Mouse (Mus musculus) forebrain, embryonic 15.5 days (tissue): ENCODE results near the gene Galc. TPM values are rescaled to one million over a fixed set of nuclear protein-coding genes. Genes with fewer than 3 reads are reported as not detected.

Experiments used
- ATAC-seq: fragments of 200-750 bp; cut with Nextera tagmentation; replicated peaks from 2 replicates; pipeline ENCODE4 v1.8.0; 2017; ENCODE audit warnings: mild to moderate bottlenecking, moderate TSS enrichment, moderate library complexity
- H3K27ac ChIP-seq: fragments of 300-500 bp; sonication (generic); replicated peaks from 2 replicates; pipeline ENCODE4 v1.5.1; 2015; ENCODE audit warnings: mild to moderate bottlenecking, inconsistent platforms
- H3K27me3 ChIP-seq: fragments of 300-500 bp; sonication (generic); 2 replicates; pipeline ENCODE4 v1.6.1; 2015; ENCODE audit warnings: inconsistent platforms
- H3K36me3 ChIP-seq: fragments of 300-500 bp; sonication (generic); 2 replicates; pipeline ENCODE4 v1.6.1; 2015; ENCODE audit warnings: mild to moderate bottlenecking, inconsistent platforms
- H3K4me1 ChIP-seq: fragments of 300-500 bp; sonication (generic); 2 replicates; pipeline ENCODE4 v1.6.1; 2015; ENCODE audit warnings: inconsistent platforms
- H3K4me2 ChIP-seq: fragments of 300-500 bp; sonication (generic); replicated peaks from 2 replicates; pipeline ENCODE4 v1.6.1; 2015; ENCODE audit warnings: mild to moderate bottlenecking, inconsistent platforms
- H3K4me3 ChIP-seq: fragments of 300-500 bp; sonication (generic); 2 replicates; pipeline ENCODE4 v1.5.1; 2015; ENCODE audit warnings: mild to moderate bottlenecking, inconsistent platforms
- H3K9ac ChIP-seq: fragments of 300-500 bp; sonication (generic); replicated peaks from 2 replicates; pipeline ENCODE4 v1.6.1; 2015; ENCODE audit warnings: mild to moderate bottlenecking, inconsistent platforms
- H3K9me3 ChIP-seq: fragments of 300-500 bp; sonication (generic); 2 replicates; pipeline ENCODE4 v1.6.1; 2016; ENCODE audit warnings: inconsistent platforms
- WGBS: fragments of 180-500 bp; shearing (Covaris S2); methylation state at CpG from one replicate; pipeline ENCODE4 v1.1.7; 2015; ENCODE audit warnings: mixed read lengths; 5-methylcytosine and 5-hydroxymethylcytosine counted together
- polyA plus RNA-seq: library from polyadenylated mRNA; unstranded; fragments of >200 nt; fragmentation: Nextera tagmentation; extraction: Ambion mirVana; gene quantifications from 2 replicates; pipeline ENCODE4 v1.2.1, GENCODE M21; 2015

Galc gene
- 9.1 and 9.9 TPM in 2 replicates for polyA plus RNA-seq

DNA sequence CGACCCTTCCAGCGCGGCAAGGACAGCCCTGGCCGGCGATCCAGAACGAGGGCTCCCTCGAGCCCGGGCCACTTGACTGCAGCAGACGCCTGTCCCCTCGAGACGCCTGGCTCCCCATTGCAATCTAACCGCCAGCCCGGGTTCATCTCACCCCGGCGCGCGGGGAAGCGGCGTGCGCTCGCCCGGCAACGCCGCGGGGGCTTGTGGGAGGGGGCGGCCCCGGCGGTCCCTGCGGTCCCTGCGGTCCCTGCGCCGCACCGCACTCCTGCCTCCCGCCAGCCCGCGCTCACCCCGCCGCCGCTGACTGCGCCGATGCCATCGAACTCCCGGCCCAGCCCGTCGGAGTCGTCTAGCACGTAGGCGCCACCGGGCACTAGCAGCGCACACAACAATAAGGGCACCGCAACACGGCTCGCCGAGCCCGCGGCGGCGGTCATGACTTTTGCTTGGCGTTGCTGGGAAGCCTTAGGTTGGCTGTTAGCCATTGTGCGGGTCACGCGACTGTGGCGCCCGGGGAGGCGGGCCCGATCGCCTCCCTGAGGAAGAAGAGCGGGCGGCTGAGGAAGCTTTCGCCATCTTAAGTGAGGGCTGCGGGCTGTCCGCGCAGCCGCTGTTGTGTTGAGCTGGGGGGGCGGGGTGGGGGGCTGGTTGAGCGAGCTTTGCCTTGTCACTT, at the start of gene Galc:
TSS of gene Galc (minus strand) at position 615 of the 673 bp plus-strand sequence.
- Histone ChIP-seq H3K36me3 (no peaks in the 10 kb centered on the region), H3K27ac (peak within 1 kb of the TSS; percentile 98), H3K9me3 (no peaks in the 10 kb centered on the region), H3K9ac (peak within 1 kb of the TSS; percentile 95), H3K4me2 (peak within 1 kb of the TSS; percentile 52), H3K4me1 (peaks cover 13% of the 10 kb centered on the region), H3K27me3 (no peaks in the 10 kb centered on the region), H3K4me3 (peak within 1 kb of the TSS; percentile 92)
- peak; percentile 96 for ATAC-seq
- under 1% methylated on average over 74 of the region's 76 CpGs for WGBS

DNA sequence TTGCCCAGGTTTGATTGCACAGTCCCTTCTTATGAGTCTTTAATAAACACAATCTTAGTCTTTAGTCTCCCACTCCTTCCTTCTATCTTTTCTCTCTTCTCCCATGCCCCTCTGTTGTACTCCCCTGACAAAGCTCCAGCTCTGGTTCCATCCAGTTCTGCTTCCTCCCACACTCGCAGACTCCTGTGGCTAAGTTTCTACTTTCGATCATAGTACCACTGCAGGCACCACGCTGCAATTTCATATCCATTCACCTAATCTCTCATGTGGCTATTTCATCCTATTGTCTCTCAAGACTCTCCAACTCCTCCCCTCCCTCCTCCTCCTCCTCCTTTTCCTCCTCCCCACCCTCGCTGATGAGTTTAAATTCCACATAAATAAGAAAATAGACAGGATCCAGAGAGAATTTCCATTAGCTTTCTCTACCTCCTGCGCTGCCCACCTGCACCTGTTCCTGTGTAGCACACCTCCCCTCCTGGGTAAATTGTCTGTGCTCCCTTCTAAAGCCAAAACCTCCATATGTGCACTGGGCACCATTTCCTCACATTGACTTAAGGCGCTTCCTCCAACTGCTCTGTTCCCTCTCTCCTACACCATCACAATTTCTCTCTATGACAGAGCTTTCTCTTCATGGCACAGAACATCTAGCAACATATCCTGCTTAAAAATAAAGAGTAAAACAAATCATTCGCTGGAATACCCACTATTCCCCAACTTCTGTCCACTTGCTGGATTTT, 48.1 kb upstream of the Galc start:
- Histone ChIP-seq H3K9me3 (no peaks in the 10 kb centered on the region), H3K36me3 (no peaks in the 10 kb centered on the region), H3K27me3 (no peaks in the 10 kb centered on the region), H3K27ac (no peak overlapping the region), H3K4me3 (no peak overlapping the region), H3K4me1 (no peaks in the 10 kb centered on the region), H3K9ac (no peak overlapping the region), H3K4me2 (no peak overlapping the region)
- 84% methylated on average over 7 of the region's 7 CpGs for WGBS
- no peak for ATAC-seq

DNA sequence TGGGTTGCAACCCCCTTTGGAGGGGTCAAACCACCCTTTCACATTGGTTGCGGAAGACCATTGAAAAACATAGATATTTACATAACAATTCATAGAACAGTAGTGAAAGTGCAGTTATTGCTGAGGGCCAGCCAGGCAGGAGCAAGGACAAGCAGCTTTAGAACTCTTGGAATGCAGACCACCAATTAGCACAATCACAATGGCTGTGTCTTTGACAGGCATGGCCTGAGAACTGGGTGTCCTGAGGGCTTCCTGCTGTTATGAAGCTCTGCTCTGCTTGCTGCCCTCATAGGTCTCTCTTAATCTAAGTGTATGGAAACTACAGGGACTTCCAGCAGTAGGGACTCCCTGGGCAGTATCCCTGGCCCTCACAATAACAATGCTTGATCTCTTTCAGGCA, 43.8 kb upstream of the Galc start:
- Histone ChIP-seq H3K27me3 (no peaks in the 10 kb centered on the region), H3K4me3 (no peak overlapping the region), H3K9me3 (no peaks in the 10 kb centered on the region), H3K27ac (no peak overlapping the region), H3K4me1 (no peaks in the 10 kb centered on the region), H3K9ac (no peak overlapping the region), H3K36me3 (no peaks in the 10 kb centered on the region), H3K4me2 (no peak overlapping the region)
- WGBS: 41% methylated on average over 1 of the region's 1 CpGs
- no peak for ATAC-seq

DNA sequence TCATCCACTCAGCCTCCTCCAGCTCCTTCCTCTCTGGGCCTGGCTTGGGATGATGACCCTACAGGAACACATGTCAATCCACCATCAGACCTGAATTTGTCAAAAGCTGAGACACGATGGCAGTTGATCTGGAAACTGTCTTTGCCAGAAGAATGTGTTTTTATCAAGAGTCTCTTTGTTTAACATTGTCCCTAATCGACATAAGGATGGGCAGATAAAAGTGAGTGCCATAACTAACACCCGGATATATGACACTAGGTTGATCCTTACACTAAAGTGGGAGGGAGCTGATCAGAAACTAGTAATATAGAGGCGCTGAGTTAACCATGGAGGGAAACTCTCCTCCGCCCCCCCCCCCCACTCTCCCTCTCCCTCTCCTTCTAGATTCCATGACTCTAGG, 42.7 kb upstream of the Galc start:
- no peaks in the 10 kb centered on the region for H3K36me3 ChIP-seq
- no peaks in the 10 kb centered on the region for H3K27me3 ChIP-seq
- no peak for ATAC-seq
- 97% methylated on average over 5 of the region's 5 CpGs for WGBS
- H3K4me3 ChIP-seq: no peak overlapping the region
- no peaks in the 10 kb centered on the region for H3K9me3 ChIP-seq
- no peak overlapping the region for H3K4me2 ChIP-seq
- H3K9ac ChIP-seq: no peak overlapping the region
- no peak overlapping the region for H3K27ac ChIP-seq
- no peaks in the 10 kb centered on the region for H3K4me1 ChIP-seq

DNA sequence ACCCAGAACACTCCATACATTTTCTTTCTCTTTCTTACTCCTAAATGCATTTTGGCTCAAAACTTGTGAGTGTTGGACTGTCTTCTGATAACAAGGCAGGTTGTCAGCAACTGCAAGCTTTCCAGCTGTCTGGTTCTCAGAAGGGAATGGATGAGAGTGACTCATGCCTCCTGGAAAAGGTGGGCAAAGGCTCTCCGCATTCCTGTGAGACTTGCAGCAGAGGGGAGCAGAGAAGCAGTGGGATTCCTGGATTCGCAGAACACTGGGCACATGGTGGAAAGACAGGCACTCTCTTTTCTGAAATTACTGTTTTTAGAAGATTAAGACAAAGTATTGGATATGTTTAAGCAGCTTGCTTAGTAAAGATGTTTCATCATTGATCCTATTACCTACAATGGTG, 35.0 kb upstream of the Galc start:
- no peaks in the 10 kb centered on the region for H3K9me3 ChIP-seq
- no peak overlapping the region for H3K4me2 ChIP-seq
- no peaks in the 10 kb centered on the region for H3K36me3 ChIP-seq
- H3K27ac ChIP-seq: no peak overlapping the region
- ATAC-seq: no peak
- 88% methylated on average over 2 of the region's 2 CpGs for WGBS
- no peaks in the 10 kb centered on the region for H3K27me3 ChIP-seq
- H3K9ac ChIP-seq: no peak overlapping the region
- H3K4me1 ChIP-seq: no peaks in the 10 kb centered on the region
- no peak overlapping the region for H3K4me3 ChIP-seq

DNA sequence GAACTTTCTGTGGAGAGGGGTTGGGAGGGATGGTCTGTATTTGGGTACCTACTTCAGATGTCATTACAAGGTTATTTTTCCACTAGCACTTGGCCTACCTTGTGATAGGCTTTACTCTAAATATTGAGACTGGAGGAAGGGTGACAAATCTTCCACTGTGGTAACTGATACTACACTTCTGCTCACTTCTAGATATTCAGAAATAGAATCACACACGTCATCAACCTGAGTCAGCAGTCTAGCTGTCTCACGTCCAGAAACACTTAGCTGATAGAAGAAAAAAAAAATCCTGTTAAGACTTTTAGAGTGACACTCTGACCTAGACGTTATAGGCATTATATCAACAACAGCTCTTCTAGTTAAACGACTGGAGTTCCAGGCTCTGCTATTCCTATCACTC, 33.0 kb upstream of the Galc start:
- H3K4me2 ChIP-seq: no peak overlapping the region
- H3K9ac ChIP-seq: no peak overlapping the region
- no peak overlapping the region for H3K27ac ChIP-seq
- no peak for ATAC-seq
- no peaks in the 10 kb centered on the region for H3K27me3 ChIP-seq
- no peaks in the 10 kb centered on the region for H3K9me3 ChIP-seq
- H3K4me3 ChIP-seq: no peak overlapping the region
- WGBS: 79% methylated on average over 4 of the region's 4 CpGs
- H3K4me1 ChIP-seq: no peaks in the 10 kb centered on the region
- no peaks in the 10 kb centered on the region for H3K36me3 ChIP-seq

DNA sequence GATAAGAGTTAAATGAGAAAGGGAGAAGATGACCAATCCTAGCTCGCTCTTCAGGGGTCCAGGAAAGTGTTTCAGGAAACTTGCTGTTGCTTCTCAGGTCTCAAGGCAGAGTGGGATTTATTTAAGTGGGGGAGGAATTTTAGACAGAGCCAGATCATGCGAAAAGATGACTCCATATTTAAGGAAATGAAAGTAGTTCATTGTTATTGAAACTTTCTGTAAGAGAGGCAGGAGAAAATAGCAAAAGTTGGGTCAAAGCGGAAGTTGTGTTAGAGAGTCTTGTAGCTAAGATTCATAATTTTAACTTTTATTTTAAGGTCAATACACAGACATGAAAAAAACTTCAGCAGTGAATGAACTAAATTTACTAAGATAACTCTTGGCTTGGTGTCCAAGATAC, 31.2 kb upstream of the Galc start:
- H3K4me1 ChIP-seq: no peaks in the 10 kb centered on the region
- H3K27me3 ChIP-seq: no peaks in the 10 kb centered on the region
- no peak for ATAC-seq
- whole genome bisulfite sequencing: 91% methylated on average over 3 of the region's 3 CpGs
- H3K9me3 ChIP-seq: no peaks in the 10 kb centered on the region
- no peak overlapping the region for H3K4me2 ChIP-seq
- H3K9ac ChIP-seq: no peak overlapping the region
- no peaks in the 10 kb centered on the region for H3K36me3 ChIP-seq
- H3K4me3 ChIP-seq: no peak overlapping the region
- no peak overlapping the region for H3K27ac ChIP-seq

DNA sequence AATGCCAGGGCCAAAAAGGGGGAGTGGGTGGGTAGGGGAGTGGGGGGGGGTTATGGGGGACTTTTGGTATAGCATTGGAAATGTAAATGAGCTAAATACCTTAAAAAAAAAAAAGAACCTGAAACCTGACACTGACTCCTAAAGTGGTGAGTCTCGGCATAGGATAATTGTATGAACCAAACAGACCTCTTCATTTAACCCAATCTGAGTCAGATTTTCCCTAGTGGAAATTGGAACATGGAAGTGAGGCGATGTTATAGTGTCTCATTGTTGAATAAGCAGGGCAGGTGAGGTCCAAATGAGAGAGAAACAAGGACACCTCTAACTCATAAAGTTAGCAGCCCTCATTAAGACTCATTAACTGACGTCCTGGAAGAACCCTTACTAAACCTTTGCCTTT, 25.2 kb upstream of the Galc start:
- ATAC-seq: no peak
- H3K27ac ChIP-seq: no peak overlapping the region
- H3K27me3 ChIP-seq: no peaks in the 10 kb centered on the region
- no peaks in the 10 kb centered on the region for H3K9me3 ChIP-seq
- no peak overlapping the region for H3K9ac ChIP-seq
- no peaks in the 10 kb centered on the region for H3K4me1 ChIP-seq
- no peak overlapping the region for H3K4me3 ChIP-seq
- WGBS: 84% methylated on average over 3 of the region's 3 CpGs
- no peak overlapping the region for H3K4me2 ChIP-seq
- no peaks in the 10 kb centered on the region for H3K36me3 ChIP-seq

DNA sequence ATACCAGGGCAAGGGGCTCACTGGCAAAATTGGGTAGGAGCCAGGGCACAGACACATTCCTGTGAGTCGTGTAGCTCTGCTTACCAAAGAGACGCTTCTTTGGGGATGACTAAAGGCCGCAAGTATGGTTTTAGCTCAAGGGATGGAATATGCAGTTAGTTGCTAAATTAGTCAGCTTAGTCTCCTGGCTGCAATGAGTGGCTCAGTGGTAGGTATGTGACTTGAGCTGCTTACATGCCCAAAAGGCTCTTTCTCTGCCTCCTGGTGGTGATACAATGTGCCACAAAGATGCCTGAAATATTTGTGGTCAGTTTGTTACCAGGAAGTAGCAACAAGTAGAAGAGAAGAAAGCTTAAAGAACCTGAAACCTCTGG, 24.2 kb upstream of the Galc start:
- WGBS: 73% methylated on average over 3 of the region's 3 CpGs
- Histone ChIP-seq H3K4me1 (no peaks in the 10 kb centered on the region), H3K4me2 (no peak overlapping the region), H3K27me3 (no peaks in the 10 kb centered on the region), H3K27ac (no peak overlapping the region), H3K9me3 (no peaks in the 10 kb centered on the region), H3K4me3 (no peak overlapping the region), H3K9ac (no peak overlapping the region), H3K36me3 (no peaks in the 10 kb centered on the region)
- ATAC-seq: no peak

DNA sequence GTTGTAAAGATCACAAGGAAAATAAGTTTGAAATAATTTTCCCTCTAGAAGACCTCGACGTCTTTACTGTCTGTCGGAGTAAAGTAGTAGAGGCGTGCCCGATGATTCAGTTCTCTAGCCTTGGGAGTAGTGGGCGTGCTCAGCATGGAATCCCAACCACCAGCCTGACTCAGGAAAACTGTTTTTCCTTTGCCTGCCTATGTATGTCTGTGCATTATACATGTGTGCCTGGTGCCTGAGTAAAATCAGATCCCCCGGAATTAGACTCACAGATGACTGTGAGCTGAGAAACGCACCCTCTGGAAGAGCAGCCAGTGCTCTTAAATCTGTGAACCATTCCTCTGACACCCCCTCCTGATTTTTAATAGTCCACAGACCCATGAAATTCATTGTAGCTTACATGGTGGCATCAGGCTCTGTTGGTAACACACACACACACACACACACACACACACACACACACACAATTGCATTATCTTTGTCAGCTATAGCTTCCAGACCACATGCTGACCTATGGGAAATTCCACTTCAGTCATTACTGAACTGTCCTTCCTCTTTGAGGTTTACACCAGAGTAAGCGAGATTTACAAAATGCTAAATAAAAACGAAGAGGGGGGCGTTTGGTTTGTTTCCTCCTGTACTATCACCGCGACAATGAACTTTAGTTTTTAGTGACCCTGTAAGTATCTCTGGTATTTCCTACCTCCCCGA, 23.7 kb upstream of the Galc start:
- ATAC-seq: no peak
- no peak overlapping the region for H3K27ac ChIP-seq
- WGBS: 82% methylated on average over 14 of the region's 14 CpGs
- no peaks in the 10 kb centered on the region for H3K4me1 ChIP-seq
- no peaks in the 10 kb centered on the region for H3K9me3 ChIP-seq
- H3K36me3 ChIP-seq: no peaks in the 10 kb centered on the region
- H3K4me3 ChIP-seq: no peak overlapping the region
- no peak overlapping the region for H3K9ac ChIP-seq
- no peak overlapping the region for H3K4me2 ChIP-seq
- H3K27me3 ChIP-seq: no peaks in the 10 kb centered on the region

DNA sequence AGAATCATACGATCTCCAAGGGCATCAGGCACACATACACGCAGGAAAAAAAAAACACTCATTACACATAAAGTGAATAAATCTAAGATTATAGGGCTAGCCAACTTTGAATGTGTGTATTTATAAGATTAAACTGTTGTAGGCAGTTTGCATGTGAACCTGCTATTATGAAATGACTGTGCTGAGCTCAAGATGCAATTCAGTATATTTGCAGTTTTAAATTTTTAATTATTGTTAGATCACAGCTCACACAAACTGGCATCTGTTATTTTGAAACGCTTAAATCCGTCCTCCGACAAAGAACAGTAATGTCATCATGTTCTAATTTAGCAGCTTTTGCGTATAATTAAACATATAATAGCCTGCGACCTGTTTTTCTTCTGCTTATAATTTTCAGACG, 21.7 kb upstream of the Galc start:
- Histone ChIP-seq H3K36me3 (no peaks in the 10 kb centered on the region), H3K4me3 (no peak overlapping the region), H3K9me3 (no peaks in the 10 kb centered on the region), H3K4me2 (no peak overlapping the region), H3K9ac (no peak overlapping the region), H3K4me1 (no peaks in the 10 kb centered on the region), H3K27ac (no peak overlapping the region), H3K27me3 (no peaks in the 10 kb centered on the region)
- 74% methylated on average over 8 of the region's 8 CpGs for WGBS
- ATAC-seq: no peak

DNA sequence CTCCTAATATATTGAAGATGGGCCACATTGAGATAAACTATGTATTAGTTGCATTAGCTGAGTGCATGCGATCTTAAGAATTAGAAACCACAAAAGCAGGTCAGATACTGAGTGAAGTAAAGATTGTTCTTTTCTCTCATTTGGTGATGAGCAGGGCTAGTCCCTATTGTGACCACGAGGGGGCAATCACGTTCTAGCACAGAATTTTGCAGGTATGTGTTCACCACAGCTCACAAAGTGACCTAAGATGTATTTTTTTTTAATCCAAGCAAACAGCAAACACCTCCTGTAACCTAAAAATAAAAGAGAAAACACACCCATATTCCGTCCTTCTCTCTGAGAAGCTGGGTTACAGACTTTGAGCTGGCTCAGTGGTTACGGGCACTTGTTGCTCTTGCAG, 21.3 kb upstream of the Galc start:
- H3K36me3 ChIP-seq: no peaks in the 10 kb centered on the region
- ATAC-seq: peak; percentile 51; the same call in 1 of the 2 replicates
- H3K9ac ChIP-seq: no peak overlapping the region
- H3K4me3 ChIP-seq: no peak overlapping the region
- H3K27me3 ChIP-seq: no peaks in the 10 kb centered on the region
- no peak overlapping the region for H3K27ac ChIP-seq
- no peaks in the 10 kb centered on the region for H3K9me3 ChIP-seq
- H3K4me1 ChIP-seq: no peaks in the 10 kb centered on the region
- H3K4me2 ChIP-seq: no peak overlapping the region
- WGBS: 31% methylated on average over 5 of the region's 5 CpGs
